8 mouse cellular contexts compared by ENCODE assay signal in the genomic region with DNA sequence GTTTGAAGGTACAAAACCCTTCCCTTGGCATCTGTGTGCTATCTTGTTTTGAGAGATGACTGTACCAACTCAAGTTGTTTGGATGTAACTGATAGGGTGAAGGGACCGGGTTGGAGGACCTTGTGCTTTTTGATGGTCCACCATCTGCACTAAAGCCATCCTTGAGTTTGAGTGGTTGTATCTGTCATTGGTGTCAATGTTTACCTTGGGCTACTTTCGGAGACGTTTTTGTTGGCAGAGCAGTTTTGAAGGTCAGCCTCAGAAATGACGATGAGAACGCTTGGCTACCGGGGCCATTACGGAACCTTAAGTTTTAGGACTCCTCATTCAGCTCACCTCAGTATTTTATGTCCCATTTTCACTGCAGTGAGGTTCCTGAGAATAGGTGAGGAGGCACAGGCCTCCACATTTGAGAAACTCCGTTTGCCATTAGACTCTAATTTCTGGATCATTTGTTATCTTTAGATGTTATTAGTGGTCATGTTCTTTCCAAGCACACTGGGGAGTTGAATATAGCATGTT. TPM values are rescaled to one million over a fixed set of nuclear protein-coding genes. Genes with fewer than 3 reads are reported as not detected.
DNase-seq lines count a peak whose midpoint lies in the region; ATAC-seq and TF ChIP-seq lines count a peak whose summit lies in the region.

No protein-coding gene starts in this region.

- no peak for DNase-seq in heart, adult 9 months (ENCODE audit: low spot score in 2 of 2)
- DNase-seq in G1E (ENCODE audit: low spot score), result no peak
- peak; percentile 63 for DNase-seq in intestine, embryonic 14.5 days (ENCODE audit: low spot score)
- no peak for DNase-seq in frontal cortex, adult 2 months (ENCODE audit: extremely low spot score in 1 of 2, low spot score in 1 of 2)
- no peak for DNase-seq in layer of hippocampus, adult 9-11 months

- ATAC-seq in heart, embryonic 14.5 days (ENCODE audit: insufficient number of reproducible peaks, insufficient read depth, low FRiP score, low read depth), result no peak
- ATAC-seq in G1E (ENCODE audit: extremely low read depth, insufficient number of reproducible peaks, low FRiP score, poor library complexity, severe bottlenecking), result no peak
- ATAC-seq in embryonic facial prominence, embryonic 12.5 days (ENCODE audit: insufficient number of reproducible peaks, insufficient read depth, low FRiP score, low TSS enrichment), result no peak
- ATAC-seq in intestine, embryonic 14.5 days (replicated peaks; ENCODE audit: low FRiP score, low TSS enrichment, low read depth), result no peak
- ATAC-seq in midbrain, embryonic 15.5 days (replicated peaks), result no peak

- H3K4me2 ChIP-seq in heart, embryonic 14.5 days (ENCODE audit: low read length), result peak overlapping the region; percentile 79
- peak overlapping the region; percentile 74 for H3K4me2 ChIP-seq in embryonic facial prominence, embryonic 12.5 days (replicated peaks)
- H3K4me2 ChIP-seq in intestine, embryonic 14.5 days (ENCODE audit: low read length), result peak overlapping the region; percentile 75
- peak overlapping the region; percentile 65 for H3K4me2 ChIP-seq in midbrain, embryonic 15.5 days

- H3K9me3 ChIP-seq in heart, embryonic 14.5 days (ENCODE audit: control insufficient read depth, low read length), result peaks cover 4% of the 10 kb centered on the region; the same call in 1 of the 2 replicates
- H3K9me3 ChIP-seq in G1E (replicated peaks), result peaks cover 23% of the 10 kb centered on the region
- H3K9me3 ChIP-seq in embryonic facial prominence, embryonic 12.5 days, result no peaks in the 10 kb centered on the region
- peaks cover 4% of the 10 kb centered on the region; the same call in 1 of the 2 replicates for H3K9me3 ChIP-seq in intestine, embryonic 14.5 days (ENCODE audit: control insufficient read depth, low read length)
- no peaks in the 10 kb centered on the region for H3K9me3 ChIP-seq in midbrain, embryonic 15.5 days

- WGBS in heart, embryonic 14.5 days, result 33% methylated on average over 8 of the region's 8 CpGs
- 53% methylated on average over 8 of the region's 8 CpGs for WGBS in embryonic facial prominence, embryonic 12.5 days
- WGBS in intestine, embryonic 14.5 days, result 22% methylated on average over 8 of the region's 8 CpGs
- WGBS in midbrain, embryonic 15.5 days, result 46% methylated on average over 8 of the region's 8 CpGs

- no peaks in the 10 kb centered on the region for H3K27me3 ChIP-seq in heart, embryonic 14.5 days (ENCODE audit: control insufficient read depth, insufficient read depth, low read length)
- H3K27me3 ChIP-seq in G1E (ENCODE audit: insufficient read depth, low read length), result no peaks in the 10 kb centered on the region
- no peaks in the 10 kb centered on the region for H3K27me3 ChIP-seq in embryonic facial prominence, embryonic 12.5 days
- no peaks in the 10 kb centered on the region for H3K27me3 ChIP-seq in intestine, embryonic 14.5 days (replicated peaks; ENCODE audit: control insufficient read depth, insufficient read depth, low read length)
- no peaks in the 10 kb centered on the region for H3K27me3 ChIP-seq in midbrain, embryonic 15.5 days (replicated peaks)

- peaks cover 5 to 11% of the 10 kb centered on the region in 2 experiments for H3K4me1 ChIP-seq in heart, embryonic 14.5 days (ENCODE audit: control insufficient read depth in 2 of 2, insufficient read depth in 2 of 2, low read length in 2 of 2)
- peaks cover 32% of the 10 kb centered on the region for H3K4me1 ChIP-seq in G1E (ENCODE audit: insufficient read depth, low read depth, low read length)
- peaks cover 8% of the 10 kb centered on the region for H3K4me1 ChIP-seq in embryonic facial prominence, embryonic 12.5 days
- H3K4me1 ChIP-seq in intestine, embryonic 14.5 days (replicated peaks; ENCODE audit: control insufficient read depth, insufficient read depth, low read length), result no peaks in the 10 kb centered on the region; the same call in 1 of the 2 replicates
- H3K4me1 ChIP-seq in midbrain, embryonic 15.5 days, result peaks cover 17% of the 10 kb centered on the region

- peak overlapping the region; percentile 61 to 75 for H3K4me3 ChIP-seq in heart, embryonic 14.5 days (ENCODE audit: control insufficient read depth in 1 of 2, insufficient read depth in 1 of 2, low read depth in 1 of 2, low read length in 2 of 2)
- H3K4me3 ChIP-seq in G1E (ENCODE audit: low read depth, low read length), result peak overlapping the region; percentile 78
- peak overlapping the region; percentile 66 for H3K4me3 ChIP-seq in embryonic facial prominence, embryonic 12.5 days
- H3K4me3 ChIP-seq in intestine, embryonic 14.5 days (ENCODE audit: low read depth, low read length), result peak overlapping the region; percentile 63
- H3K4me3 ChIP-seq in midbrain, embryonic 15.5 days, result peak overlapping the region; percentile 55

- peak overlapping the region; percentile 96 to 99 for H3K27ac ChIP-seq in heart, embryonic 14.5 days (replicated peaks in 1 of 2; ENCODE audit: control insufficient read depth in 1 of 2, insufficient read depth in 1 of 2, low read depth in 2 of 2, low read length in 2 of 2)
- H3K27ac ChIP-seq in embryonic facial prominence, embryonic 12.5 days, result peak overlapping the region; percentile 99
- peak overlapping the region; percentile 97; the same call in 1 of the 2 replicates for H3K27ac ChIP-seq in intestine, embryonic 14.5 days (ENCODE audit: low read depth)
- H3K27ac ChIP-seq in midbrain, embryonic 15.5 days, result peak overlapping the region; percentile 97

- no peak for TF ChIP-seq CTCF in G1E (IDR thresholded peaks at IDR 0.05; ENCODE audit: low read depth, low read length)

- peak overlapping the region; percentile 96 for H3K9ac ChIP-seq in heart, embryonic 14.5 days (ENCODE audit: low read length)
- H3K9ac ChIP-seq in embryonic facial prominence, embryonic 12.5 days, result peak overlapping the region; percentile 91
- peak overlapping the region; percentile 95 for H3K9ac ChIP-seq in intestine, embryonic 14.5 days (ENCODE audit: low read length)
- H3K9ac ChIP-seq in midbrain, embryonic 15.5 days, result peak overlapping the region; percentile 80

- H3K36me3 ChIP-seq in heart, embryonic 14.5 days (ENCODE audit: control insufficient read depth, insufficient read depth, low read length), result no peaks in the 10 kb centered on the region
- peaks cover 5% of the 10 kb centered on the region for H3K36me3 ChIP-seq in G1E (replicated peaks)
- H3K36me3 ChIP-seq in embryonic facial prominence, embryonic 12.5 days, result no peaks in the 10 kb centered on the region
- no peaks in the 10 kb centered on the region for H3K36me3 ChIP-seq in intestine, embryonic 14.5 days (ENCODE audit: control insufficient read depth, insufficient read depth, low read length)
- H3K36me3 ChIP-seq in midbrain, embryonic 15.5 days (replicated peaks), result no peaks in the 10 kb centered on the region

RNA-seq across cellular contexts. Expression of gene Zfp280d, which starts 1.4 kb away (rescaled TPM):
- 29.2 and 31.8 TPM in 2 replicates for polyA plus RNA-seq in heart, embryonic 14.5 days (2014; fragmentation: Nextera tagmentation; extraction: Ambion mirVana)
- 217 and 241 TPM in 2 replicates for total RNA-seq in G1E (2014; fragmentation: Nextera tagmentation)
- 85.4 and 99.5 TPM in 2 replicates for total RNA-seq in G1E (2017)
- 5.2 and 5.5 TPM in 2 replicates for polyA plus RNA-seq in G1E (2012)
- 56.4 and 57.0 TPM in 2 replicates for polyA plus RNA-seq in embryonic facial prominence, embryonic 12.5 days (2016; fragmentation: Nextera tagmentation; extraction: Ambion mirVana)
- 34.6 and 39.5 TPM in 2 replicates for polyA plus RNA-seq in intestine, embryonic 14.5 days (2014; fragmentation: Nextera tagmentation; extraction: Ambion mirVana)
- 37.0 and 41.3 TPM in 2 replicates for polyA plus RNA-seq in midbrain, embryonic 15.5 days (2015; fragmentation: Nextera tagmentation; extraction: Ambion mirVana)
- polyA plus RNA-seq in frontal cortex, adult 2 months (2012; rRNA removed), result 53.9 and 65.6 TPM in 2 replicates
